Mouse (Mus musculus) heart, postnatal 14 days (tissue): ENCODE measurements around the gene Spc25. TPM values are rescaled to one million over a fixed set of nuclear protein-coding genes. Genes with fewer than 3 reads are reported as not detected.

ENCODE experiments used
- DNase-seq, 2 experiments: peaks; one replicate each; pipeline ENCODE4 v3.0.0; 2021 to 2022
- intact Hi-C: fragments of 180-260 bp; cut with DNase I; formaldehyde crosslinking; loops from one replicate; pipeline ENCODE4 v1.15.1; 2025
- total RNA-seq, 2 experiments: library from RNA; stranded (reverse); gene quantifications; 2 replicates each; pipeline ENCODE4 v1.2.3; 2021

Gene Spc25
- total RNA-seq, 2 experiments from 2014 or later = 3.9 to 7.4 TPM

- intact Hi-C loops = no loop called here
- DNase-seq = no peak
Observed at GRCm38 (mm10) chr2:69189222-69189621, 16.8 kb downstream of the Spc25 start.

GRCm38 (mm10) chr2:69188732-69189131 is 17.3 kb downstream of the Spc25 start:
- intact Hi-C loops = no loop called here

GRCm38 (mm10) chr2:69187990-69188389 is 18.0 kb downstream of the Spc25 start:
- intact Hi-C loops = no loop called here

More at GRCm38 (mm10) chr2:69188732-69189131, 17.3 kb downstream of the Spc25 start:
- no peak for DNase-seq

GRCm38 (mm10) chr2:69179721-69180120 is 26.3 kb downstream of the Spc25 start:
- intact Hi-C loops = no loop called here

More at GRCm38 (mm10) chr2:69187990-69188389, 18.0 kb downstream of the Spc25 start:
- DNase-seq = no peak

GRCm38 (mm10) chr2:69175296-69175695 is 30.7 kb downstream of the Spc25 start:
- intact Hi-C loops = no loop called here

More at GRCm38 (mm10) chr2:69179721-69180120, 26.3 kb downstream of the Spc25 start:
- DNase-seq = no peak

GRCm38 (mm10) chr2:69170395-69171077 is 35.5 kb downstream of the Spc25 start:
- intact Hi-C loops = no loop called here
- DNase-seq = no peak

More at GRCm38 (mm10) chr2:69175296-69175695, 30.7 kb downstream of the Spc25 start:
- no peak for DNase-seq

- intact Hi-C loops = no loop called here
- no peak for DNase-seq
Observed at GRCm38 (mm10) chr2:69158907-69159306, 47.1 kb downstream of the Spc25 start.

GRCm38 (mm10) chr2:69156283-69156682 is 49.7 kb downstream of the Spc25 start:
- no peak for DNase-seq
- intact Hi-C loops = no loop called here

- DNase-seq = no peak
- intact Hi-C loops = no loop called here
Observed at GRCm38 (mm10) chr2:69155861-69156260, 50.1 kb downstream of the Spc25 start.

GRCm38 (mm10) chr2:69150841-69151240 is 55.2 kb downstream of the Spc25 start:
- DNase-seq = no peak
- intact Hi-C loops = no loop called here

GRCm38 (mm10) chr2:69149154-69149553 is 56.8 kb downstream of the Spc25 start:
- DNase-seq = peak in 1 of 2 experiments; percentile 40
- intact Hi-C loops = no loop called here

GRCm38 (mm10) chr2:69148691-69149090 is 57.3 kb downstream of the Spc25 start:
- intact Hi-C loops = no loop called here
- DNase-seq = no peak

Other genes starting within 250 kb of the Spc25 start
- 1 to 10 TPM; 8.1 to 8.6 TPM for gene Nostrin, start 70.4 kb downstream of the Spc25 start, total RNA-seq
- not detected for gene G6pc2, start 4.9 kb upstream of the Spc25 start, total RNA-seq
- not detected for gene Abcb11, start 136.4 kb upstream of the Spc25 start, total RNA-seq
- gene Dhrs9, start 174.3 kb upstream of the Spc25 start, total RNA-seq = under 1 TPM; 0.39 to 0.91 TPM